Mouse (Mus musculus): Measurements from ENCODE around the gene Cln6.

DNA sequence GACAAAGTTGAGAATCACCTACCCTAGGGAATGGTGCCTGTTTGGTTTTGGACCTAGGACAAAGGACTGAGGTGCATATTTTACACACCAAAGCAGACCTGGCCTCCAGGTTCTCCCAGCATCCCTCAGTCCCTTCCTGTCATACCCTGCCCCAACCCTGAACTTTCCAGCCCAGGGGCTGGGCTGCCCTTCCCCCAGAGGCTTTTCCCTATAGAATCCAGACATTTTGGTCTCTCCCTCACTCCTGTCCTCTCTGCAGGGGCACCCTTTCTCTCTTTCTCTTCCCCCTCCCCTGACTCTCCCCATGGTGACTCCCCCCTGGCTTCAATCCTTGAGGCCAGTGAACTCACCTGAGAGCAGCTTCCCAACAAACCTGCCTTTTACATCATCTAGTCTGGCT, 32.1 kb downstream of the Cln6 start:
- TF ChIP-seq EP300 (IDR thresholded peaks at IDR 0.05; ENCODE audit: low read depth) = no peak
- no peak for TF ChIP-seq CTCF (IDR thresholded peaks at IDR 0.05; ENCODE audit: low read depth)
